Mouse (Mus musculus) layer of hippocampus, postnatal 14 days (tissue): ENCODE measurements around the gene Dmc1. TPM values are rescaled to one million over a fixed set of nuclear protein-coding genes. Genes with fewer than 3 reads are reported as not detected.
A peak's percentile ranks its signal among the peaks of the same experiment; 100 is the strongest.

Experiments used
- DNase-seq, 2 experiments: peaks; one replicate each; pipeline ENCODE4 v3.0.0; 2021 to 2022; ENCODE audit warnings: low spot score in 2 of 2, mixed read lengths in 1 of 2
- total RNA-seq, 2 experiments: library from RNA; stranded (reverse); gene quantifications; 2 replicates each; pipeline ENCODE4 v1.2.3; 2021

Gene Dmc1
- total RNA-seq, 2 experiments from 2014 or later = 0.29 to 1.7 TPM

DNA sequence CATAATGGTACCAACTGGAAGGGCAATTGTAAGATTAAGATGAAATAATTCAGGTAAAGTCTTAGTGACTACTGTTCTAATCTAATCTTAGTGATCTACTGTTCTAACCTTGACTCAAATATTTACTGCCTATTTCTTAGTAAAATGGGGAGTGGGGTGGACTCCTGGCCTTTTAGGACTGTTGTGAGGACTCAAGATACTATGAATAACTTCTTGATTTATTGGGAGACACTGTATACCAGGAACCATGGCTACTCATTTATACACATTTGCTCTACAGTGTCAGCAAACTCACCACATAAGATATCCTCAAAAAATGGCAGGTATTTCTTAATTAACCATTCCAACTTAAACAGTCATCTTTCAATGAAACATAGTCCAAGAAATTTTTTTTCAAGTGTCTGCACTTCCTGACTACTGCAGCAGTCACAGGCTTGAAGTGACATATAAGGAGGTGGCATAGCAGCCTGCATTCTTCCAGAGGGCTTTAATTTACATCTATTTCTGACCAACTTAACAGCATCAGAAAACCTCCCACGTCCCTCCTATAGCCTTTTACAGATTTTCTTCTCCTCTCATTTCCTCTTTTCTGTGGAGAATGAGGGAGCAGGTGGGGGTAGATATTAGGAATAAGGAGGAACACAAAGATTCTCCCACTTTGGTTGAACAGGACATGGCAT, 29.2 kb downstream of the Dmc1 start:
- no peak for DNase-seq

DNA sequence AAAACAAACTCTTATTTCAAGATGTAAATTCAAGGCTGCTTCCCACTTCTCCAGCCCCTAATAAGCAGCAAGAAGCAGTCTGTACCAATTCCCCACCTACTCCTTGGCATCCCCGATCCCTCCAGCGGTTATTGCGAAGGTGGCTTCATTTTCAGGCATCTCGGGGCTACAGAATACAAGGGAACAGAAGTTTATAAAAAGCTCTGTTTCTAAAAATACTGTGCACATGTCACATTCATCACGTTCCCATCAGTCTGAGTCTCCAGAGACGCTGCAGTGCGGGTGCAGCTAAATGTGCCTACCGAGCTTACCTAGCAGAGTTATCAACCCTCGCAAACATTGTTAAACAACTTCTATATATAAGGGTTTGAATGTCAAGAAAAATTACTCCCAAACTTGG, 42.5 kb downstream of the Dmc1 start:
- DNase-seq = peak in 1 of 2 experiments; percentile 29

- DNase-seq = no peak
Measured at GRCm38 (mm10) chr15:79559649-79560048, 45.3 kb downstream of the Dmc1 start.

DNA sequence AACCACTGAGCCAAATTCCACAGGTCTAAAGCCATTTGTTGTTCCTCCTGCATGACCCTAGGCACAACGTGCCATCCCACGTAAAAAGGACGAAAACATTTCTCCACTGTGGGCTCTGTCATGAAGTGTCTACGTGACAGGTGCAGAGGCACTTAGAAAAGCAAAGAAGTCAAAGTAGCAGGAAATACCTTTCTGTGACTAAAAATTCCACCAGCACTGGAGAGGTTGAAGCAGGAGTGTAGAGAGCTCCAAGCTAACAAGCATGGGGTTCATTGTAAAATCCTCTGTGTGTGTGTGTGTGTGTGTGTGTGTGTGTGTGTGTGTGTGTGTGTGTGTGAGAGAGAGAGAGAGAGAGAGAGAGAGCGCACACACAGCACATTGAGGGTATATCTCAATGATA, 52.3 kb downstream of the Dmc1 start:
- DNase-seq = no peak

DNA sequence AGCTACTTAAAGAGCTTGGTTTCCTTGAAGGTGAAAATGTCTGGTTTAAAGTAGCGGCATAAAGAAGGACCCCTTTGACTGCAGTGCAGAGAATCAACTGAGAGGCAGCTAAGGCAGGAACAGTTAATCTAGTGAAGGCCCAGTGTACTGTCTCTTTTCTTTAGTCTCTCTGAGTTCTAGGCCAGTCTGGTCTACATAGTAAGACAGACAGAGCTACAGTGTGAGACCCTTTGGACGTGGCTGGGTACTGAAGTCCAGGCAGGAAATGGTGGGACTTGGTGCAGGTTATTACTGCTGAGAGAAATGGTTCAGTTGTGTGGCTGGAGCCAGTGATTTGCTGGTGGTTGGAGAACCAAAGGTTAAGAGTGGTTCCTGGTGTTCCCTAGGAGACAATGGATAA, 56.7 kb downstream of the Dmc1 start:
- DNase-seq = no peak

DNA sequence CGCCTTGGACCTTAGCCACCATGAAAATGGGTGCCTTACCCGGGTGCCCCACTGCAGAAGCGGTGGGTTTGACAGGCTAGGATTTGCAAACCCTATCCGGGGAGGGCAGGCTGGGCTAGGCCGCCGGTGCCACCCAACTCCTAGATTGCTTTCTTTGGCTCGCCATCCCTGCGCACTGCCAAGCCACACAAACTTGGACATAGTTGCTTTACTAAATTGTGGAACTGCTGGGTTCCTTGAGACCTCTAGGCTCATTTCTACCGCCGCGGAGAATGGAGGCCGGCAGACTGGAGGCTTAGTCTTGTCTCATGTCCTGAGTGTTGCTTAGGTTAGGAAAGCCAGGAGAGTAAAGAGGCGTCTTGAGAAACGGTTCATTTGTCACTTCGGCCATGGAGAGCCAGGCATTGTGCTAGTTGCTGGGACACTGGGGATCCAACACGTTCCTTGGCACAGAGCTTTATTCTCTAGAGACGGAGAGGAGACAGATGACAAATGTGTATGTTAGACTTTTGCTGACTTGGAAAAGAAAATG, 57.6 kb downstream of the Dmc1 start:
- DNase-seq = no peak

DNA sequence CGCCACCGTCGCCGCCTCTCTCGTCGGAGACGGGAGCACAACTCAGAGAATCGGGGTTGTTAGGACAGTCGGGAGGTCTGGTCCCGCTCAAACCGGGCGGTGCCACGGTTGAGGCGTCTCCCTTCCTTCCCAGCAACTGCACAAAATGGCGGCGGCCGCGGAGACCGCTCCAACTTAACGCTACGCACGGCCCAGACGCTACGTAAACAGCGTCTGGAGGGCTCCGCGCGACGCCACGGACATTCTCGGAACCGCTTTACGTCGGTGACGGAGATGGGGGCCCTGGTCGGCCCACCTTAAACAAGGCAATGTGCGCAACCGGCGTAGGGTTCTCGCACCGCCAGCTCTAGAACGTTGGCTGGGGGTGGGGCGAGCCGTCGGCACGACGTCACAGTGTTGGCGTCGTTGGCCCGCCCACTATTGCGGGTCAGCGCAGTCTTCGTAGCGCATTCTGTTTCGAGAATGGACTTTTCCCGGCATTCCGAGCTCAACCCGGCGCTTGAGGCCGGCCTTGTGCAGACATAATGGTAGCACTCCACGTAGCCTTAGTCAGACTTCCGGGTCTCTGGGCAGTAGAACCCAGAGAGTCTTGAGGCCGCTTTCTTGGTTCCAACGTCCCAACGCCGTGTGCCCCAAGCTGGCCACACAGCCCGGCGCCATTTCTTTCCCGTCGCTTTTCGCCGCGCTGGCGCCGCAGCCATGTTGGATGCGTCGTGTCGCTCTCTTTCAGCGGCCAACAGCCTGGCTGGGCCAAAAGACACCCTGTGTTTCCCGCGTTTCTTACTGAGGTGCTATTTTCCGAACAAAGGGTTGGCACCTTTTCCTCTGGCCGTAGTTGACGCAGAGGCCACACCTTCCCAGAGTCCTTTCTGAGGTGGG, 58.3 kb downstream of the Dmc1 start, which contains the start of gene Ddx17:
Ddx17 (minus strand) TSS at position 332 of the 879 bp plus-strand sequence.
- DNase-seq = peak; percentile 99 to 100

- DNase-seq = peak in 1 of 2 experiments; percentile 46
Measured at GRCm38 (mm10) chr15:79545921-79546399, 58.9 kb downstream of the Dmc1 start.

DNA sequence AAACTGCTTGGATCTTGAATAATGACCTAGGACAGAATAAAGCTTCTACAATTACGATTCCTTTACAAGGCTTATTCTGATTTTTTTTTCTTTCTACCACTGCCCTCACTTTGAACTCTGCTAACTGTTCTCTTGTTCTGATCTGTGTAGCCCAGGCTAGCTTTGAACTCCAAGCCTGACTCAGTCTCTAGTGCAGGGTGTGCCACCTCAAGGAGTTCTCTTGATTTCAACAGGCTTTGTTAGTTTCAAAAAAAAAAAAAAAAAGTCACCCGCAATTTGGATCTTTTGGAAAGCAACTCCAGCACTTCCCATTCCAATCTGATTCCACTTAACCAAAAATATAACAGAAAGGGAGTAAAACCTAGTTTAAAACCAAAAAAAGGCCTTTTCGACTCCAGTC, 59.4 kb downstream of the Dmc1 start:
- no peak for DNase-seq

- DNase-seq = no peak
Measured at GRCm38 (mm10) chr15:79543968-79544367, 60.9 kb downstream of the Dmc1 start.

- no peak for DNase-seq
Measured at GRCm38 (mm10) chr15:79533796-79534195, 71.1 kb downstream of the Dmc1 start.

GRCm38 (mm10) chr15:79529935-79530334, 75.0 kb downstream of the Dmc1 start:
- DNase-seq = no peak

DNA sequence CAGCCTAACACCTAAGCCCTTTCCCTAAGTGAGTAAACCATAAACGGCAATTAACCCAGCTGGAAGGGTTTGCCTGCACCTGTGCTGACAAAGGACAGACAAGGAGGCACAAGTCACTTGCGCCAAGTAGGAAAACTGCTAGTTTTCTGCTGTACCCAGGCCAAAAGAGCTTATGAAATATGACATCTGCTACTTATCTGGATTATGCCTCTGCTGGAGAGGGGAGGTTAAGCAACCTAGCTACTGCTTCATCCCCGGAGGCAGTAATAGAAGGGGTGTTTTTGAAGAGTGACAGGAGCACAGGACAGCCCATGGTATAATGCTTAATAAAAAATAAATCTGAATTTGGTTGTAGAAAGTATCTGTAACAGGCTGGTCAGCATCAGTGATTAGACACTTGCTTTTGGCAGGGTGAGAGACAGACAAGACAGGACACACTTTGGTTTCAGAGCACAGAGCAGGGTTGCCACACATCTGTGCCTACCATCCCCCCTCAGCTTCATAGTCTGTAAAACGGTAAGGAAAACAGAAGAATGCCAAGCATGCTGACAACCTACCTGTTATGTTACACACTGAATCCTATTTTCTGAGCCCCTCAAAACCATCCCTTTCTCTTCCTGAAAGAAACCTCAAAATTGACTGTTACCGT, 76.8 kb downstream of the Dmc1 start:
- no peak for DNase-seq

GRCm38 (mm10) chr15:79527192-79527591, 77.7 kb downstream of the Dmc1 start:
- DNase-seq = no peak

DNA sequence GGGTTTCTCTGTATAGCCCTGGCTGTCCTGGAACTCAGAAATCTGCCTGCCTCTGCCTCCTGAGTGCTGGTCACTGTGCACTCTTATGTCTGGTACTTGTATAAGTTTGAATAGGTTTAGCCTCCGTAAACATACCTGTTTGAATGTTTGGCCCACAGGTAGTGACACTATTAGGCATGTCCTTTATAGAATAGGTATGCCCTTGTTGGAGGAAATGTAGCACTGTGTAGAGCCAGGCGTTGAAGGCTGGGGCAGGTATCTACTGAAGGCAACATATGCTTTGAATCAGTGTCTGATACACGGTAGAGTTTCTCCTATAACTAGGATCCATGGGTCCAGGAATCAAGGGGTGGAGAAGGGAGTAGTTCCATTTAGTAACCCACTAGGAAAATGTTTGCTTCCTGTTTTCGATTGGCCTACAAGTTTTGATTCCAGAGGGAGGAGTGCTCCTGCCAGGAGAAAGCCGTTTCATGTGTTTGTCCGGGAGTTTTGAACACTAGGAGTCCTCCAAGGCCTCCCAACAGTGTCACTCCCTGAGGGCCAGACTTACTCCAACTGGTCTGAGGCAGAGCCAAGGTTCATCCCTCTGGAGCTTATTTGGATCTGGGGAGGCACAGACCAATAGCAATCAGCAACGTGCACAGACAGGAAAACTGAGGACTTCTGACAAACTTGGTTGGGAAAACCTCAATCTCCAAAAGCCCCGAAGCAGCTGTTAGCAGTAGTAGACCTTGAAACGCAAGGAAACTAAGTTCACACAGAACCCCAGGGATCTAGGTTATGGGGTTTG, 78.7 kb downstream of the Dmc1 start:
- no peak for DNase-seq

GRCm38 (mm10) chr15:79525564-79525963, 79.3 kb downstream of the Dmc1 start:
- DNase-seq = no peak

DNA sequence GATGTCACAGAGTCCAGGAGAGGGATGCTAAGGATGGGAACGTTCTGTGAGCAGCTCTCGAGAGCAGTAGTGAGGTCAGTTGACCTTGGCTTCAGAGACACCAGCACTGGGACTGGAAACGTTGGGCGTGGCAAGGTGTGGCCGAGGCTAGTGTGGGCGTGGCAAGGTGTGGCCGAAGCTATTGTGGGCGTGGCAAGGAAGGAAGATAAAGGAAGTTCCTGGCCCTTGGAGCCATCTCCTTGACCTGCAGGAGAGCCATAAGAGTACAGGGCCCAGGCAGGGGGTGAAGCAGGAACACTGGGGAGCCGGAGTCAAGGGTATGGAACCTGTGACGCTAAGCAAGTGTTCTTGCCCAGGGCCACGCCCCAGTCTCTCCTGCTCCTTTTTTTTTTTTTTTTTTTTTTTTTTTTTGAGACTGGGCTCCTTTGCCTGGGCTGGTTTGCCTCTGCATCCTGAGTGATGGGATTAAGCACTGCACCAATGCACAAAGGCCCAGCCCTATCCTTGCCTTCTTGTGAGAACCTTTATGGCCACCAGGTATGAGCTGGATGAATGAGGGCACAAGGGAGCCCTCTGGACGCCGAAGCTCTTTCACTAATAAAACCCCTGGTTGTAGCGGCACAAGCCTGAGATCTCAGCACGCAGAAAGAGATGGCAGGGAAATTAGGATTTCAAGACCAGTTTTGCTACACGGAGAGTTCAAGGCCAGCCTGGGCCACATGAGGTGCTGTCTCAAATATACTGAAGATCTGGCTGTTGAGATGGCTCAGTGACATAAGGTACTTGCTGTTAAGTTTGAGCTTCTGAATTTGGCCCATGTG, 85.3 kb downstream of the Dmc1 start:
- no peak for DNase-seq

DNA sequence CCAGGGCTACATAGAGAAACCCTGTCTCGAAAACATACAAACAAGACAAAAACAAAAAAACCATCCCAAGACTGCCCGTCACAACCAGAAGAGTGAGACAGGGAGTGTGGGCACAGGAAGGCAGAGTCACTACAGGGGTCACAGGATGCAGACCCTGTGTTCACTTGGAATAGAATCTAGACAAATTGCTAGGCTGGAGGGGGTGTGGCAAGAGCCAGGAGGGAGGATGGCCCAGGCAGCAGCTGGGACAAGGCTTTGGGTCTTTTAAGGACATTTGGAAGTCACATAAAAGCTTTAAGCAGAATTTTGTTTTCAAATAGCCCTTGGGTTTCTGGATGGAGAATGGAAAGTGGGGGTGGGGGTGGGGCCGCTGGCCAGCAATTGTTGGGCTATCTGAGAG, 86.3 kb downstream of the Dmc1 start:
- no peak for DNase-seq

DNA sequence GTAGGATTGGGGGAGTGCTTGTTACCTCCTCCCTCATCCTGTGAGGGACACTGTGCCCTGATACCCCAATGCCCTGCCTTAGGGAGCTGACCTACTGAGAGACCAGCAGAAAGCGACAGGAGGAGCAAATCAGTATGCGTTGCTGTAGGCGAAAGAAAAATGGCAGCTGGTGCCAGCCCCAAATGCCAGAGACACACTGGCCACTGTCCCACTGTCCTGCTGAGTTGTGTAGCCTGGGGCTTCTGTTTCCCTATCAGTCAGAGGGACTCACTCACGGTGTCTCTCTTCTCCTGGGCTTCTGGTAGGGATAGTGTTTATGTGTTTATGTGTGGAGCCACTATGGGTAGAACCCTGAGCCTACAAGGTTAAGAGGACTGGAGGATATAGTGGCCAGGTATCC, 87.2 kb downstream of the Dmc1 start:
- no peak for DNase-seq
